Mouse (Mus musculus): ENCODE measurements at regions not wholly inside any gene's neighbourhood (a gene's known extent, or its start where the extent isn't known, plus 50 kb on each side); places are given as distances from the start of the nearest gene placed in this dataset.
A peak's percentile ranks its signal among the peaks of the same experiment; 100 is the strongest.

DNA sequence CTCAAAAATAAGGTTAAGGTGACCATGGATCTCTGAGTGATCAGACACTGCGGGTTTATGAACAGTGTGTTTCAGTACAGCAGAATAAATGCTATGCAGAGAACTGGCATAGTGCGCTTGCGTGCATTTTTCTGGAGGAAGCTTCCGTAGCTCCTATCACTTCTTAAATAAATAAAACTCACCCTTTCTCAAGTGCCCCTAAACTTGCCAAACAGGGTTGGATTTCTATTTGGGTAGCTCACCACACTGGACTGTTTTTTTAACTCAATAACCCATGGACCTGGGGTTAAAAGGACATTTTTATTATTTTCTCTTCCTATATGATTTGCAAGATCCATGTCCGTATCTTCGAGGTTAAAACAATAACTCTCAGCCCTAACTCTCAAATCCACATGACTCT, 182.8 kb downstream of the Il20rb start:
- no peaks in the 10 kb centered on the region for H3K9me3 ChIP-seq (ENCODE audit: control insufficient read depth, low read length)
- WGBS, result 91% methylated on average over 6 of the region's 6 CpGs
- ATAC-seq, result no peak

DNA sequence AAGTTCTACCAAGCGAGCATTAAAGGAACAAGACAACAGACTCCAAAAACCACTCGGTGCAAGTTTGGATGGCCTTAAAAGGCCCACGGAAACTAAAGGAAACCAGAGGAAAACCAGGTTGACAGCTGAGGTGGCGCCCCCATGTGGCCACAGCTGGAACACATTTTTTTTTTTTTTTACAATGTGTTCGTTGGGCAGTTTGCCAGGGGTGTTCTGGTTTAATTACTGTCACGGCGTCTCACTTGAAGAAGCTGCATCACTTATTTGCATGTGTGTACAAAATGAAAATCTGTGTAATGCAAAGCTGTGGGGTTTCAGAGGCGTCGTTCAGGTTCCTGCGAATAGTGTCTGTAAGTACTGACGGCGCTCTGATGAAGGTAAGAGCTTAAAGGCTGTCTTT, 185.0 kb downstream of the Il20rb start:
- no peaks in the 10 kb centered on the region; the same call in 1 of the 2 replicates for H3K4me1 ChIP-seq (replicated peaks; ENCODE audit: control insufficient read depth, insufficient read depth, low read length)
- no peaks in the 10 kb centered on the region for H3K36me3 ChIP-seq (ENCODE audit: control insufficient read depth, insufficient read depth)
- H3K4me3 ChIP-seq (replicated peaks; ENCODE audit: low read length), result no peak overlapping the region
- no peak overlapping the region for H3K27ac ChIP-seq (ENCODE audit: low read length)
- H3K27me3 ChIP-seq (replicated peaks; ENCODE audit: control insufficient read depth, insufficient read depth, low read length), result no peaks in the 10 kb centered on the region
- H3K9ac ChIP-seq (replicated peaks; ENCODE audit: low read depth, low read length), result no peak overlapping the region
- ATAC-seq, result no peak
- H3K9me3 ChIP-seq (ENCODE audit: control insufficient read depth, low read length), result no peaks in the 10 kb centered on the region
- H3K4me2 ChIP-seq (ENCODE audit: low read length), result no peak overlapping the region
- 22% methylated on average over 12 of the region's 12 CpGs for WGBS

More for the DNA sequence above, 182.8 kb downstream of the Il20rb start:
- Histone ChIP-seq H3K9ac (replicated peaks; ENCODE audit: low read depth, low read length) (no peak overlapping the region), H3K36me3 (ENCODE audit: control insufficient read depth, insufficient read depth) (no peaks in the 10 kb centered on the region), H3K4me2 (ENCODE audit: low read length) (no peak overlapping the region), H3K27me3 (replicated peaks; ENCODE audit: control insufficient read depth, insufficient read depth, low read length) (no peaks in the 10 kb centered on the region), H3K4me3 (replicated peaks; ENCODE audit: low read length) (no peak overlapping the region), H3K27ac (ENCODE audit: low read length) (no peak overlapping the region), H3K4me1 (replicated peaks; ENCODE audit: control insufficient read depth, insufficient read depth, low read length) (no peaks in the 10 kb centered on the region; the same call in 1 of the 2 replicates)

DNA sequence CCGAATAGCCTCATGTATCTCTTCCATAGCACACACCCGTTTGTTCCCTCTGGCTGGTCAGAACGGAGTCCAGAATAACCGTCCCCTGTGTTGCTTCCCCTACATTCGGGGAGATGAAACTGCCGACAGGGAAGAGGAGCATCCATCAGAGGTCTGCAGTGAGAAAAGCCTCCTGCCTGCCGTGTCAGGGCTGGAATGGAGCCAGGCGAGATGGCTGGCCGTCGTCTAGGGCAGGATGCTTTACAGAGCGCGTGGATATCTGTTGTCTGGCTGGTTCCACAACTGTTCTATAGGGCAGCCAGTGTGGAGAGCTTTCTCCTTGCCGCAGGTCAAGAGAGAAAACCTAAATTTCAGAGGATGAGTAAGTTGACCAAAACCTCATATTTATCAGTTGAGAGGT, 209.2 kb downstream of the Il20rb start:
- Histone ChIP-seq H3K4me3 (replicated peaks; ENCODE audit: low read length) (no peak overlapping the region), H3K27ac (ENCODE audit: low read length) (no peak overlapping the region), H3K4me2 (ENCODE audit: low read length) (no peak overlapping the region), H3K36me3 (ENCODE audit: control insufficient read depth, insufficient read depth) (no peaks in the 10 kb centered on the region), H3K9me3 (ENCODE audit: control insufficient read depth, low read length) (no peaks in the 10 kb centered on the region), H3K9ac (replicated peaks; ENCODE audit: low read depth, low read length) (no peak overlapping the region), H3K4me1 (replicated peaks; ENCODE audit: control insufficient read depth, insufficient read depth, low read length) (peaks cover 7% of the 10 kb centered on the region), H3K27me3 (replicated peaks; ENCODE audit: control insufficient read depth, insufficient read depth, low read length) (peaks cover 16% of the 10 kb centered on the region)
- no peak for ATAC-seq
- WGBS, result 65% methylated on average over 13 of the region's 13 CpGs

DNA sequence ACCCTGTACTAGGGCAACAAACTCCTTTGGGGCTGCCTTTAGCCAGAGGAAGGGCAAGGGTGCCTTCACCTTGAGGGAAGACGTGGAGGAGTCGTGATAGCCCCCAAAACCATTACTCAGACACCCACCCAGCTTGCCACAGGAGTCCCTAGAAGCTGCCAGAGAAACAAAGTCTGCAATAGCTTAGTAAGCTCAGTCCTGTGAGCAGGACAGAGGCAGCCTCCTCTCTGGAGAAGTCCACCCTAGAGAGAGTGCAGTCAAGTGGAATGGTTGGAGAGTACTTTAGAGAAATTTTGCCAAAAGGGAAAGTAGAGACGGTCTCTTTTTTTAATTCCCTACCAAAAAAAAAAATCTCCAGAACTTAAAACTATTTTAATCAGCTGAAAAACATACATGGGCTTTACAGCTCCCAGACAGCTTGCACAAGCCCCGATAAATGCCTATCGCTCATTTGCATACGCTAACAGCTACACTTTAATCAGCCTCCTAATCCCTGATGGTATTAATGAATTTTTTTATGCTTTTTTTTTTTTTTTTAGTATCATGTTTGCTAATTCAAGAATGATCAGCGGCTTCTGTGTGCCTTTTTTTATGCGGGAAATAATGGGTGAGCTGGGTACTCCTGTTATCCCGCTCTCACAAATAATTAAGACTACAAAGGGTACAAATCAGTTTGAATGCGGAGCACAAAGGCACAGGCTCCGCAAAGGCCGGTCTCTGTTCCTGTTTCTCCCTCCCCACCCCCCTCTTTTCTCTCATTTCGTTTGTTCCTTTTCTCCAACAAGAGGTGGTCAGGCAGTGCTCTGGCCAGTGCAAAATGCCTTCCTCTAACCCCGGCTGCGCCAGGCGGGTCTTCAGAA, 219.8 kb downstream of the Il20rb start:
- Histone ChIP-seq H3K36me3 (ENCODE audit: control insufficient read depth, insufficient read depth) (no peaks in the 10 kb centered on the region), H3K4me2 (ENCODE audit: low read length) (peak overlapping the region; percentile 45), H3K9ac (replicated peaks; ENCODE audit: low read depth, low read length) (0 out of 2 replicates have a peak overlapping the region, but pooled peaks have one; percentile 35), H3K27ac (ENCODE audit: low read length) (no peak overlapping the region), H3K4me1 (replicated peaks; ENCODE audit: control insufficient read depth, insufficient read depth, low read length) (peaks cover 12% of the 10 kb centered on the region), H3K9me3 (ENCODE audit: control insufficient read depth, low read length) (no peaks in the 10 kb centered on the region), H3K27me3 (replicated peaks; ENCODE audit: control insufficient read depth, insufficient read depth, low read length) (peaks cover 29% of the 10 kb centered on the region), H3K4me3 (replicated peaks; ENCODE audit: low read length) (peak overlapping the region; percentile 20)
- WGBS, result 3% methylated on average over 16 of the region's 16 CpGs
- ATAC-seq, result no peak

DNA sequence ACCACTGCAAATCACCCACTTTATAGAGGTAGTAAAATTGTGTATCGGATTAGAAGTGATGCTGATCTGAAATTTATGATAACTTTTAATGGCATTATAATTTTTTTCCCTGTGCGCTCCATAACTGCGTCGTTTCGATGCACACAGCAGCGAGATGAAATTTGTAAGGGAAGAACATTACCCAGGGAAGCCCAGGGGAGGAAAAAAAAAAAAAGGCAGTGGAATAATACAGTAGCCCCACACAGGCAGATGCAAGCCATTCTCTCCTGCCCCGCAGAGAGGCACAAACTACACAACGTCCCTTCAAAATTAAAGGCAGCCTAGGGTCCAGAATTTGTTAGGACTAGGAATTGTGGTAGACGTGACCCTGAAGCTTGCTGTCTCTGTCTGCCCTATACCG, 234.2 kb downstream of the Il20rb start:
- H3K4me2 ChIP-seq (ENCODE audit: low read length), result no peak overlapping the region
- H3K9ac ChIP-seq (replicated peaks; ENCODE audit: low read depth, low read length), result no peak overlapping the region
- no peak for ATAC-seq
- no peaks in the 10 kb centered on the region for H3K36me3 ChIP-seq (ENCODE audit: control insufficient read depth, insufficient read depth)
- WGBS, result 80% methylated on average over 10 of the region's 10 CpGs
- H3K4me3 ChIP-seq (replicated peaks; ENCODE audit: low read length), result no peak overlapping the region
- H3K27ac ChIP-seq (ENCODE audit: low read length), result no peak overlapping the region
- peaks cover 4% of the 10 kb centered on the region; the same call in 1 of the 2 replicates for H3K27me3 ChIP-seq (replicated peaks; ENCODE audit: control insufficient read depth, insufficient read depth, low read length)
- no peaks in the 10 kb centered on the region for H3K9me3 ChIP-seq (ENCODE audit: control insufficient read depth, low read length)
- H3K4me1 ChIP-seq (replicated peaks; ENCODE audit: control insufficient read depth, insufficient read depth, low read length), result no peaks in the 10 kb centered on the region

Measured in forebrain, embryonic 16.5 days (tissue).